Mouse (Mus musculus): Measurements from ENCODE around the gene Dlg1. TPM values are rescaled to one million over a fixed set of nuclear protein-coding genes. Genes with fewer than 3 reads are reported as not detected.

The Dlg1 gene
- polyA plus RNA-seq, 1 experiment from 2014 or later: 16.9 TPM

GRCm38 (mm10) chr16:31878573-31879257 lies 215.5 kb downstream of the Dlg1 start, which contains the start of gene Meltf:
Gene Meltf, plus strand, starts transcription at chr16:31878810.
- DNase-seq (ENCODE audit: low spot score): peak; percentile 80
- no peak within 1 kb of the TSS for H3K27ac ChIP-seq
- peaks cover 38% of the 10 kb centered on the region for H3K4me1 ChIP-seq (replicated peaks)
- H3K36me3 ChIP-seq: peaks cover 13% of the 10 kb centered on the region
- H3K9me3 ChIP-seq: no peaks in the 10 kb centered on the region
- peaks cover 25% of the 10 kb centered on the region for H3K27me3 ChIP-seq (ENCODE audit: insufficient read depth, poor library complexity, severe bottlenecking)
- H3K4me3 ChIP-seq: no peak within 1 kb of the TSS
- 33% methylated on average over 21 of the region's 21 CpGs for WGBS

DNA sequence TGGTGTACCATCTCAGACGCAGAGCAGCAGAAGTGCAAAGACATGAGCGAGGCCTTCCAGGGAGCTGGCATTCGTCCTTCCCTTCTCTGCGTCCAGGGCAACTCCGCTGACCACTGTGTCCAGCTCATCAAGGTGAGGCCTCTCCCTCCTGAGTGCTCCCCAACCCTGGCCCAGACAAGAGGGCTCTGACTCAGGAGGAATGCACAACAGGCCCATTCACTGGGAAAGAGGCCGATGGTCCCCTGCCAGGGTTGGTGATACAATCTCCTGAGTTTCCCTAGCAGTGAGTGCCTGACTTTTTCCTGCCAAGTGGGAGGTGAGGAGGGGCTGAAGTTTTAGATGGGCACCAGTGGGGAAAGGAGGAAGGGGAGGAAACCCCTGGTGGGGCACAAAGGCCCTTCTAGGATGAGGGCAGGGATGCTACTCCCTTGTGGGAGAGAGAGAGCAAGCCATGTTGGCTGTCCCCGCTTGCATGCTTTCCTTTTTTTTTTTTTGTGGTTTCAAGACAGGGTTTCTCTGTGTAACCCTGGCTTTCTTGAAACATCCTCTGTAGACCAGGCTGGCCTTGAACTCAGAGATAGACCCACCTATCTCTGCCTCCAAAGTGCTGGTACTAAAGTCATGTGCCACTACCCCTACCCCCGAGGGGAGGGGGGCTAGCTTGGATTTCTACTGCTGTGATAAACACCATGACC lies 217.1 kb downstream of the Dlg1 start:
- no peak for DNase-seq (ENCODE audit: low spot score)
- Histone ChIP-seq H3K27me3 (ENCODE audit: insufficient read depth, poor library complexity, severe bottlenecking) (peaks cover 32% of the 10 kb centered on the region), H3K9me3 (no peaks in the 10 kb centered on the region), H3K4me3 (no peak overlapping the region), H3K36me3 (no peaks in the 10 kb centered on the region), H3K4me1 (replicated peaks) (peaks cover 53% of the 10 kb centered on the region), H3K27ac (no peak overlapping the region)
- 84% methylated on average over 8 of the region's 8 CpGs for WGBS

DNA sequence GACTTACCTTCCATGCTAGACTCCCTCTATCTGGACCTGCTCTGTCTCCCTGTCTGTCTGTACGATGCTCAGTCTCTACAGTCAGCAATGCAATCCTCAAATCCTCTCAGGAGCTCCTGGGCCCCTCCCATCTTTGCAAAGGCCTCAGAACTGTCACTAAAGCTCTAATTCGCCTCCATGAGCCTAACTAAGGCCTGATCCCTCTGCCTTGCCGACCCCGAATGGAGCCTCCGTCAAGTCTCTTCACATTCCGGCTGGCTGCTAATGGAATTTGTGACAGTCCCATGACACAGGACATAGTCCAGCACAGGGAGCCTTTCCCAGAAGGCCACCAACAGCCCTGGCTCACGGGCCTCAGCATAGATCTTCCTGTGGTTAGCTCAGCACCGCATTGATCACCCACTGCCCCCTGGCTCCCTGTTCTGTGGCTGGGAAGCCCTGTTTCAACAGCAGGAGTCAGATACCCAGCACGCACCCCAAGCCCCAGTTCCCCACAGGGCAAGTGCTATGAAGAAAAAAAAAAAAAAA lies 219.2 kb downstream of the Dlg1 start:
- peaks cover 34% of the 10 kb centered on the region for H3K27me3 ChIP-seq (ENCODE audit: insufficient read depth, poor library complexity, severe bottlenecking)
- no peak for DNase-seq (ENCODE audit: low spot score)
- H3K9me3 ChIP-seq: no peaks in the 10 kb centered on the region
- H3K4me1 ChIP-seq (replicated peaks): peaks cover 54% of the 10 kb centered on the region
- no peak overlapping the region for H3K27ac ChIP-seq
- no peak overlapping the region for H3K4me3 ChIP-seq
- H3K36me3 ChIP-seq: no peaks in the 10 kb centered on the region
- WGBS: 71% methylated on average over 9 of the region's 9 CpGs

DNA sequence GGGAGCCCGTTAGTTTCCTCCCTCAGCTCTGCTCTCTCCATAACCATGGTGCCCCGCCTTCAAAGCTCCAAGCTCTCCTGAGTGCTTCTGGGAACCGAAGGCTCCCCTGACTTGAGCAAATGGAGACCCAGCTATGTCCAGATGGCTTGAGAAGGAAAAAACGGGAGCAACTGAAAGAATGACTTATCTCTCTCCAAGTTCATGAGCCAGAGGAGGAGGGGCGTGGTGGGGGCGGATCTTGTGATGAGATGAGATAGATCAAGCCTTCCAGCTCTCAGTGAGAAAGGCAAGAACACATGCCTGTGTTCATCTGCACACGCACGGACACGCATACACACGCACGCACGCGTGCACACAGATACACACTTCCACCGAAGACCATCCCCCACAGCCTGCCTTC lies 220.1 kb downstream of the Dlg1 start:
- Histone ChIP-seq H3K4me3 (0 out of 2 replicates have a peak overlapping the region, but pooled peaks have one; percentile 7), H3K27me3 (ENCODE audit: insufficient read depth, poor library complexity, severe bottlenecking) (peaks cover 39% of the 10 kb centered on the region), H3K9me3 (no peaks in the 10 kb centered on the region), H3K4me1 (replicated peaks) (peaks cover 54% of the 10 kb centered on the region), H3K36me3 (no peaks in the 10 kb centered on the region), H3K27ac (no peak overlapping the region)
- no peak for DNase-seq (ENCODE audit: low spot score)
- 79% methylated on average over 14 of the region's 14 CpGs for WGBS

DNA sequence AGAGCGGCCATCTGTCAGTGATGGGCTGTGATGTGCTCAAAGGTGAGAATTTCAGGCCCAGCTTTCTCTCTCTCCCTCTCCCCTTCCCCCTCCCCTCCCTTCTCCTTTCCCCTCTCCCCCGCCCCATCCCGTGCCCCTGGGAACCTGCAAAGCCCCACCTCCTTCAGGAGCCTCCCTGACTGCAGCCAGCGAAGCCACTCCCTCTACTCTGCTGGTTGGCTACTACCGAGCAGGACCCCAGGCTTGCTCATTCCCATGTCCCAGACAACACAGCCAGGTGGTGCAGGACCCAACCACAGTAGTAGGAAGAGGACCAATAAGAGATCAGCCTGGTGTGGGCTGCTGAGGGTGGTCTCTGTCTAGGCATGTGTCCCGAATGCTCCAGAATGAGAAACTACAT lies 220.7 kb downstream of the Dlg1 start:
- H3K27ac ChIP-seq: no peak overlapping the region
- no peaks in the 10 kb centered on the region for H3K9me3 ChIP-seq
- 9% methylated on average over 6 of the region's 6 CpGs for WGBS
- 0 out of 2 replicates have a peak overlapping the region, but pooled peaks have one; percentile 7 for H3K4me3 ChIP-seq
- H3K4me1 ChIP-seq (replicated peaks): peaks cover 49% of the 10 kb centered on the region
- DNase-seq (ENCODE audit: low spot score): no peak
- peaks cover 36% of the 10 kb centered on the region for H3K27me3 ChIP-seq (ENCODE audit: insufficient read depth, poor library complexity, severe bottlenecking)
- no peaks in the 10 kb centered on the region for H3K36me3 ChIP-seq

GRCm38 (mm10) chr16:31890907-31891306 lies 227.7 kb downstream of the Dlg1 start:
- H3K4me3 ChIP-seq: no peak overlapping the region
- no peak for DNase-seq (ENCODE audit: low spot score)
- H3K27ac ChIP-seq: peak overlapping the region; percentile 47; the same call in 1 of the 2 replicates
- 73% methylated on average over 7 of the region's 7 CpGs for WGBS
- H3K27me3 ChIP-seq (ENCODE audit: insufficient read depth, poor library complexity, severe bottlenecking): peaks cover 22% of the 10 kb centered on the region
- no peaks in the 10 kb centered on the region for H3K9me3 ChIP-seq
- peaks cover 30% of the 10 kb centered on the region for H3K4me1 ChIP-seq (replicated peaks)
- H3K36me3 ChIP-seq: no peaks in the 10 kb centered on the region

DNA sequence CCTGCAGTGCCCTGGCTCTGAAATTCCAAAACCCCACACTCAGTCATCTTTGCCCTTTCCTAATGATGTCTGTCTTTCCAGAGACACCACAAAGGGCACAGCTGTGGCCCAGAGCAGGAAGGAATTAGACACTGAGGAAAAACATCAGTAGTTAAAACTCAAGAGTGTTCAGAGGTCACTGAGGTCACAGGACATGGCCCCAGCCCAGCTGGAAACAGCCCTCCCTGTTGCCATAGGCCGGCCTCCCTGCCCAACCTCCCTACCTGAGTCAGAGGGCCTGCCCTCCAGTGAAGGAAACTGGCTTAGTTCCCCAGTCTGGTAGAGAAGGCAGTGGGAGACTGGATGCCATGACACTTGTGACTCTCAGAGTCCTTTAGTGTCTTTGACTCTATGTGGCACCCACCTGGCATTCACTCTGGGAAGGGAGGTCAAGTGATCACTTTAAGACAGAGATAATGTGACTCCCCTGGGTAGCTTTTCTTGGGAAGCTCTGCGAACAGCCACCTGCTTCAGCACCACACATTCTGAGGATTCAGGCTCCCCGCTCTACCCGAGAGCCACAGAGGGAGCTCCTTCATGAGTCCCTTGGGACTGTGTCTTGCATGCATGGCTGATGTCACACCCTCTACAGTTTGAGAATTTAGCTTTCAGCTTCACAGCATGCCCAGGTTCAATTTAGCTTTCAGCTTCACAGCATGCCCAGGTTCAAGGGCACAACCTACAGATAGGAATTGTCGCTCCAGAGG lies 230.3 kb downstream of the Dlg1 start:
- DNase-seq (ENCODE audit: low spot score): no peak
- Histone ChIP-seq H3K9me3 (no peaks in the 10 kb centered on the region), H3K4me1 (replicated peaks) (peaks cover 47% of the 10 kb centered on the region), H3K4me3 (no peak overlapping the region), H3K27ac (no peak overlapping the region), H3K36me3 (no peaks in the 10 kb centered on the region), H3K27me3 (ENCODE audit: insufficient read depth, poor library complexity, severe bottlenecking) (peaks cover 27% of the 10 kb centered on the region)
- WGBS: 62% methylated on average over 5 of the region's 5 CpGs

GRCm38 (mm10) chr16:31896971-31897774 lies 233.9 kb downstream of the Dlg1 start:
- H3K27ac ChIP-seq: peak overlapping the region; percentile 64
- 11% methylated on average over 29 of the region's 29 CpGs for WGBS

DNA sequence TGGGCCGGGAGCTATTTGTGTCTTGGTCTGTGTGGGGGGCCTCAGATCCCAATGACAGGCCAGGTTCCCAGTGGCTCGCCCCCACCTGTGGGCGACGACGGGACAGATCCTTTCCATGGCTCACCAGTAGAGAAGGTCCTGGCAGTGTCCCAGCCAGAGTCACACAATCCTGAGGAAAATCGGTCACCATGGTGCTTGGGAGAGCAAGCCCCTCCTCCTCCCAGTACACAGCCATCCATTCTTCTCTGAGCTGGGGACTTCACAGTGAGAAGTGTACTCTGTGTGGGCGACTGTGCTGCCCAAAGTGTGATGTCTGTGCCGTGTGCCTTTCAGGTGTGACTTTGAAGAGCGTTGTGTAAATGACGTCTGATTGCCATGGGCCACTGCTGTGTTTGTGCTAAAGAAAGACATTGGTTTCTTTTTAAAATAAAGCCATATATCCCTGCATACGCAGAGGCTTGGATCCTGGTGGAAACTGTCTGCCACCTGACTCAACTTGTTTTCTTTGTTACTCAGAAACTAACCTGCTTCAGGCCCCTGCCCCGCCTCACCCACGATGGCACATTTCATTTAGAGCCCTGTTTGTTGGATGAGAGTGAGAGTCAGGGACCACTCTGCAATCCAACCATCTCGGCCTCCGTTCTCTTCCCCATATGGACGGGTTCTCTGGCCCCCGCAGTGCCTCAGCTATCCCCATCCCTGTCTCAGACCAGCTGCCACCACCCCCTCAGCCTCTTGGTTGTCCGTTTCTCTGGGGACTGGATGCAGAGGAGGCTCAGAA lies 235.5 kb downstream of the Dlg1 start:
- Histone ChIP-seq H3K27me3 (ENCODE audit: insufficient read depth, poor library complexity, severe bottlenecking) (peaks cover 22% of the 10 kb centered on the region), H3K36me3 (no peaks in the 10 kb centered on the region), H3K9me3 (peaks cover 9% of the 10 kb centered on the region; the same call in 1 of the 2 replicates), H3K27ac (no peak overlapping the region), H3K4me3 (no peak overlapping the region), H3K4me1 (replicated peaks) (peaks cover 24% of the 10 kb centered on the region)
- DNase-seq (ENCODE audit: low spot score): no peak
- WGBS: 83% methylated on average over 18 of the region's 18 CpGs

More at GRCm38 (mm10) chr16:31896971-31897774, 233.9 kb downstream of the Dlg1 start:
- Histone ChIP-seq H3K9me3 (peaks cover 9% of the 10 kb centered on the region; the same call in 1 of the 2 replicates), H3K27me3 (ENCODE audit: insufficient read depth, poor library complexity, severe bottlenecking) (peaks cover 22% of the 10 kb centered on the region), H3K4me3 (peak overlapping the region; percentile 45), H3K4me1 (replicated peaks) (peaks cover 35% of the 10 kb centered on the region), H3K36me3 (no peaks in the 10 kb centered on the region)
- peak; percentile 65 for DNase-seq (ENCODE audit: low spot score)

DNA sequence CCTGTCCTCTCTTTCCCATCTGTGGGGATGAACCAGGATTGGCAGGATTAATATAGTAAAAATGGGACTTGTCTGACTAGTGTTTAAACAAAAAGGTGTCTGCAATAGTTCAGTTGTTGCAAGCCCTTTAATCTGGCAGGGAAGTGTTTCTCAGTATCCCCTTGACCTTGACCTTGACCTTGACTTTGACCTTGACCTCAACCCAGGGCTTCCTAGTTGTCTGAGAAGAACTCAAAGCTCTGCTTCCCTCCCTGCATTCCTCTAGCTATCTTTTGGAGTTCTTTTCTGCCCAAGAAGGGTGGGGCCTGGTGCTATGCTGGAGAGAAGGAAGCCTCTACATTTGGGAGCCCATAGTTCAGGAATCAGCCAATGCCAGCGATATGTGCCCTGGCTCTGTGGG lies 238.6 kb downstream of the Dlg1 start:
- Histone ChIP-seq H3K27ac (no peak overlapping the region), H3K4me1 (replicated peaks) (peaks cover 31% of the 10 kb centered on the region), H3K36me3 (no peaks in the 10 kb centered on the region), H3K4me3 (no peak overlapping the region), H3K27me3 (ENCODE audit: insufficient read depth, poor library complexity, severe bottlenecking) (peaks cover 19% of the 10 kb centered on the region; the same call in 1 of the 2 replicates), H3K9me3 (peaks cover 9% of the 10 kb centered on the region; the same call in 1 of the 2 replicates)
- WGBS: 86% methylated on average over 1 of the region's 1 CpGs
- no peak for DNase-seq (ENCODE audit: low spot score)

GRCm38 (mm10) chr16:31903239-31903638 lies 240.0 kb downstream of the Dlg1 start:
- no peak for DNase-seq (ENCODE audit: low spot score)
- WGBS: 88% methylated on average over 8 of the region's 8 CpGs
- Histone ChIP-seq H3K4me1 (replicated peaks) (peaks cover 24% of the 10 kb centered on the region), H3K27me3 (ENCODE audit: insufficient read depth, poor library complexity, severe bottlenecking) (peaks cover 17% of the 10 kb centered on the region; the same call in 1 of the 2 replicates), H3K36me3 (no peaks in the 10 kb centered on the region), H3K9me3 (peaks cover 9% of the 10 kb centered on the region; the same call in 1 of the 2 replicates), H3K4me3 (no peak overlapping the region), H3K27ac (no peak overlapping the region)

All from hindbrain, embryonic 10.5 days (tissue).